Mouse (Mus musculus) lung, postnatal 0 days (tissue): ENCODE measurements around the gene Proser1.

Experiments
- CTCF ChIP-seq: IDR thresholded peaks from 2 replicates; pipeline ENCODE4 v1.5.1; 2016; ENCODE audit warnings: antibody characterized with exemption, mild to moderate bottlenecking
- EP300 ChIP-seq: IDR thresholded peaks from 2 replicates; pipeline ENCODE4 v1.6.1; 2016; ENCODE audit warnings: antibody characterized with exemption, mild to moderate bottlenecking, control low read depth

DNA sequence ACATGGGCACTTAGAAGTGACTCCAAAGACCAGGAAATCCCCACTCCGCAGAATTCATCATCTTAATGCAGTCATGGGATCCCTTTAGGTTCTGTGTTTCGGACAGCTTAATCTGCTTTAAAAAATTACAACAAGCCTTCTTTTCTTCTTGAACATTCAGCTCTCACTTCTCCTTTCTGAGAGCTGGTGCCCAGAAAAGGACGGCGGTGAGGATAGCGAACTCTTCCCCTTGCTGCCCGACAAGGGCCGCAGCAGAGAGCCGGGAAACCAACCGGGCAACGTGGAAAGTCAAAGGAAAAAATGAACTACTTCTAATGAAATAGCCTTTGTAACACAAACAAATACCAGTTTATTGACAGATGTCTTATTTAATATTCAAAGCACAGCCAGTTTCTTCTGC is 59.3 kb downstream of the Proser1 start:
- TF ChIP-seq CTCF (no peak), EP300 (no peak)
